Mouse (Mus musculus): ENCODE measurements around the gene Meis1. TPM values are rescaled to one million over a fixed set of nuclear protein-coding genes. Genes with fewer than 3 reads are reported as not detected.

Meis1 gene
- total RNA-seq, 4 experiments from 2014 or later, result 2.2 to 3.0 (median 2.6) TPM

- DNase-seq (ENCODE audit: low spot score in 2 of 2), result no peak
Measured at GRCm38 (mm10) chr11:18948600-18949295, 70.0 kb downstream of the Meis1 start.

DNA sequence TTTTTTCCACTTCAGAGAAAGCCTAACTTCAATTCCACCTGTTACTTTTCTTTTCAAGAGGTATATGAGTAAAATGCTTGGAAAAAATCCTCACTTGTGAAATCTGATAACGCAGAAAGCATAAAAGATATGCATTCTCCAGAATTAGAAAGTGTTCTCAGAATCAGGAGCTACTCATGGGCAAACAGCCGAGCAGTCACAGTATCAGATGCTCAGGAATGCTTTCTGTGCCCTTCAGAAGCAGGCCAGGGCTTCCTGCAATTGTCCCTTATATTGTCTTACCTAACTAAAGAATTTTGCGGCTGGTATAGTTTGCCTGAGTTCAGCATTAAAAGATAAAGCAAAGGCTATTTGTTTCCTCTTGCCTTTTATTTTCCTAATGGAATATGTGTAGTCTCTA is 71.4 kb downstream of the Meis1 start:
- DNase-seq (ENCODE audit: low spot score in 2 of 2), result no peak

- no peak for DNase-seq (ENCODE audit: low spot score in 2 of 2)
Measured at GRCm38 (mm10) chr11:18945778-18946177, 73.0 kb downstream of the Meis1 start.

GRCm38 (mm10) chr11:18944972-18945625 is 73.7 kb downstream of the Meis1 start:
- DNase-seq (ENCODE audit: low spot score in 2 of 2), result no peak

GRCm38 (mm10) chr11:18944209-18944608 is 74.6 kb downstream of the Meis1 start:
- no peak for DNase-seq (ENCODE audit: low spot score in 2 of 2)

GRCm38 (mm10) chr11:18942990-18943389 is 75.8 kb downstream of the Meis1 start:
- no peak for DNase-seq (ENCODE audit: low spot score in 2 of 2)

DNA sequence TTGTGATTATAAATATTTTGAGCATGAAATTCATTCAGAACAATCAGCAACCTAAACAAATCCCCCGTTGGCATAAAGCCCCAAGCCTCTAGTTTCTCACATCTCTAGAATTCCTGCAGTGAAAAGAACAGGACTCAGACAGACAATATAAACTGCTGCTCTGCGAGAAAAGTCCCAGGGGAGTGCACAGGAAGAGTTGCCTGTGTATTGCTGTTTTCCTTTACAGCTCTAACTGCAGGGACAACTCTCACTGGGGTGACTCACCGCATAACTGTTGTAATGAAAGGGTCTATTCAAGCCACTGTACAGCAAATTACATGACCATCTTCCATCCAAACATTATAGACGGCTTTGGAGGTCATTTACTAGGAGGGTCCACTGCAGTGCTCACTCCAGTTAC is 77.9 kb downstream of the Meis1 start:
- DNase-seq (ENCODE audit: low spot score in 2 of 2), result no peak

GRCm38 (mm10) chr11:18934921-18935320 is 83.9 kb downstream of the Meis1 start:
- DNase-seq (ENCODE audit: low spot score in 2 of 2), result no peak

GRCm38 (mm10) chr11:18931001-18931874 is 87.5 kb downstream of the Meis1 start:
- no peak for DNase-seq (ENCODE audit: low spot score in 2 of 2)

DNA sequence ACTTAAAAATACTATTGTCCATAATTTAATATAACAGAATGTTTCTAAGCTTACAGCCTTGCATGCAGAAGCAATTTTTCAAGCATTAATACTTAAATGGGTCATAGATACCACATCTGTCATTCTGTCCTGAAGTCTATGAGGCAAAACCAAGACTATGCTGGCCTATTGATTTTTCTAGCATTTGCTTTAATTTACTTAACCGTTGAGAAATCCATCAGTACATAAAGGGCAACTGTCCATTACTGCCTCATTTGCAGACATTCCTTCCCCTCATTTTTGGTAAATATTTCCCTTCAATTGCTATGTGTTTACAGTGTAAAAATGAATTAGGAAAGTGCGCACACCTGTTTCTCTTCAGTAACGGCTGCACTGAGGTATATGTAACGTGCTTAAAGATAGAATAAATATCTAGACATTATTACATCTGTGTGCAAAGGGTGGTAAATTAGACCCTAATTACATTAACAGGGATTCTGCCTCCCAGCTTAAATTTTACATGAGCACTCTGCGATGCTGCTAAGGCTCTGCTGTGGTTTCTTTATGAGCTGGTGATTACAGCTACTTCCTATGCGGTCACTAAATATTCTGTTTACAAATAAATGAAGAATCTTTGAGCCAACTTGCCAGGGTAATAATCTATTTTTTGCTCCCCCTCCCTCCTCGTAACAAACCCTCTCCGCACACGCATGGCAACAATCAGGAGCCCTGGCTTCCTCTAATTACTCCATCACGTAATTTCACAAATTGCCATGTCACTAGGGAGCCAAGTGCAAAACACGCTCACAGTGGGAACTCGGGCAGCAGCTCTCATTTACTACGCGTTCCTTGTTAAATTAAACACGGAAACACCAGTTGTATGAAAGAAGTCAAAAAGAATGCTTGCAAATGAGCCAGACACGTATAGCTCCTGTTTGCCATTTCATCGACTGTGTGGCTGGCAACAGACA is 88.7 kb downstream of the Meis1 start:
- no peak for DNase-seq (ENCODE audit: low spot score in 2 of 2)

DNA sequence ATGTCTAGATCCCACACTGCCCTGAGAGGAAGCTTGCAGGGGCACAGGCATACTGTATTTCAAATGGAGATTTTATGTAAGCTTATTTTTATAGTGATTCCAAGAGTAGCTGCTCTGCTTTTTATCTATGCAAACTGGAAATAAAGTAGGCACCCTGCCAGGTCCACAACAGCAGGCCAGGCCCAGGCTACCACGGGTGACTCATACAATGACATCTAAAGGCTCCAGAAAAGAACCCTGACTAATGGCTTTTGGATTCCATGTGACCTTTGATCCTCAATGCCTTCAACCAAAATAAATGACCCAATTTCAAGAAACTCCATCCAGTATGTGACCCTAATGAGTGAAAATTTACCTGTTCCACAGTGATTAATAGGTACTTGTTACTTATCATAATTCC is 91.4 kb downstream of the Meis1 start:
- DNase-seq (ENCODE audit: low spot score in 2 of 2), result no peak

DNA sequence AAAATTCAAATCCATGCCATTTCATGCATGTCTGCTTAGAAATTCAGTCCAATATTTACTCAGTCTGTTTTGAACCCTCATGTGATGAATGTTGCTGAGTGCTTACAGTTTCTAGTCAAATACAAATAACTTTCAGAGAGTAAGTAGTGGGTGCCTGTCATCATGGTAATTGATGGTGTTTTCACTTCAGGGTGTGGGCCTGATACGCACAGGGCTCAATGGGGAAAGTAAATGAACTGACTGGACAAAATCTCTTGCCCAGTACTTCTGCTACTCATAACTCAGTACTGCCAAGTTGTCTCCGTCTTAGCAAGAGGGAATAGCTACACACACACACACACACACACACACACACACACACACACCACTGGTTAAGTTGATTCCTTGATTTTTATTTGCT is 92.0 kb downstream of the Meis1 start:
- no peak for DNase-seq (ENCODE audit: low spot score in 2 of 2)

GRCm38 (mm10) chr11:18924583-18925334 is 94.0 kb downstream of the Meis1 start:
- DNase-seq (ENCODE audit: low spot score in 2 of 2), result no peak

DNA sequence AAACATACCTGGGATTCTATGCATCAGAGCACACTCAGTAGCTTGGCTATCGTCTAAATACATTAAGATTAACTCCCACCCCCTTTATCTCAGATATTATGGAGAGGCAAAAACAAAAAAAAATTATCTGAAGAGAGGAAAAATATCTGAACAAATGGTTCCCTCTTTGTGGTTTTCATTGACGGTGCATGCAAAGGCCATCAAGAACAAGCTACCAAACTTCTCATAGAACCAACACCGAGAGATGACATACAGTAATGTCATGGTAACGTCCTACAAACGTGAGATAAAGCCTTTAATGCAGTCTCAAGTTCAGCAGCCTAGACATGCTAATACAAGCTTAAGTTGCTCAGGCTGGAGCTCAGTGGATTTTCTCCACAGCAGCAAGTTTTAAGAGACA is 95.5 kb downstream of the Meis1 start:
- no peak for DNase-seq (ENCODE audit: low spot score in 2 of 2)

DNA sequence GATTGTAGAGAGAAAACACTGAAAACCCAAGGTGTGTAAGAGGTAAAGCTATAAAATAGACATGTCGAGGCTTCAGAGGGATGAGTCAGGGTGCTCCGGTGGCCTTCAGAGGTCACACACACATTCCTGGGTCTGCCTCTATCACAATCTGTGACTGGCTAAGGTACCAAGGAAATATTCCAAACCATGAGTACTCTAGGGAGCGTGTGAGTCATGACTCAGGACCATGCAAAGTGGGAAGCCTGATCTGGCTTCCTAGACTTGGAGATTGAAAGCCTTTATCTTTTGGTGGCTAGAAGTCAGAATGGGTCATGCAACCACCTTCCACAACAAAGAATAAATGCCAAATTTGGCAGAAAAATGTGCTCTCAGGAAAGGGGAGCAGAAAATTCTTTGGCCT is 98.1 kb downstream of the Meis1 start:
- no peak for DNase-seq (ENCODE audit: low spot score in 2 of 2)

GRCm38 (mm10) chr11:18919162-18919762 is 99.5 kb downstream of the Meis1 start:
- DNase-seq (ENCODE audit: low spot score in 2 of 2), result no peak

- no peak for DNase-seq (ENCODE audit: low spot score in 2 of 2)
Measured at GRCm38 (mm10) chr11:18917887-18918286, 100.9 kb downstream of the Meis1 start.

- DNase-seq (ENCODE audit: low spot score in 2 of 2), result no peak
Measured at GRCm38 (mm10) chr11:18913251-18913650, 105.5 kb downstream of the Meis1 start.

- no peak for DNase-seq (ENCODE audit: low spot score in 2 of 2)
Measured at GRCm38 (mm10) chr11:18912311-18913019, 106.3 kb downstream of the Meis1 start.

Data from layer of hippocampus, adult 8-10 months (tissue).